Mouse (Mus musculus) cortical plate, adult 2 months (tissue): ENCODE measurements around the gene Cmip. TPM values are rescaled to one million over a fixed set of nuclear protein-coding genes. Genes with fewer than 3 reads are reported as not detected.

Source experiments
- H3K27ac ChIP-seq: fragments of 200-500 bp; 2 replicates; pipeline ENCODE4 v1.5.1; 2012; ENCODE audit warnings: low read length, control low read depth, inconsistent platforms; ENCODE audit not compliant: insufficient read depth
- H3K4me1 ChIP-seq: fragments of 200-500 bp; 2 replicates; pipeline ENCODE4 v1.6.1; 2011; ENCODE audit warnings: low read length; ENCODE audit not compliant: control insufficient read depth, insufficient read depth
- H3K4me3 ChIP-seq: fragments of 200-500 bp; 2 replicates; pipeline ENCODE4 v1.5.1; 2011; ENCODE audit warnings: mild to moderate bottlenecking, low read length, control low read depth; ENCODE audit not compliant: insufficient read depth
- CTCF ChIP-seq: fragments of 200-500 bp; IDR thresholded peaks from 2 replicates; pipeline ENCODE4 v1.5.1; 2011; ENCODE audit warnings: mild to moderate bottlenecking, control low read depth, low read length; ENCODE audit not compliant: insufficient read depth; ENCODE audit errors: extremely low read depth
- POLR2A ChIP-seq: fragments of 200-500 bp; IDR thresholded peaks from 2 replicates; pipeline ENCODE4 v1.6.1; 2011; ENCODE audit warnings: mild to moderate bottlenecking, low read length, control low read depth; ENCODE audit not compliant: insufficient read depth; ENCODE audit errors: extremely low read depth
- polyA plus RNA-seq: library from polyadenylated mRNA; depleted of rRNA; stranded (reverse); fragments of >200 nt; gene quantifications from 2 replicates; pipeline ENCODE4 v1.2.3, GENCODE M21; 2012

Gene Cmip
- polyA plus RNA-seq, 1 experiment = 128 TPM

DNA sequence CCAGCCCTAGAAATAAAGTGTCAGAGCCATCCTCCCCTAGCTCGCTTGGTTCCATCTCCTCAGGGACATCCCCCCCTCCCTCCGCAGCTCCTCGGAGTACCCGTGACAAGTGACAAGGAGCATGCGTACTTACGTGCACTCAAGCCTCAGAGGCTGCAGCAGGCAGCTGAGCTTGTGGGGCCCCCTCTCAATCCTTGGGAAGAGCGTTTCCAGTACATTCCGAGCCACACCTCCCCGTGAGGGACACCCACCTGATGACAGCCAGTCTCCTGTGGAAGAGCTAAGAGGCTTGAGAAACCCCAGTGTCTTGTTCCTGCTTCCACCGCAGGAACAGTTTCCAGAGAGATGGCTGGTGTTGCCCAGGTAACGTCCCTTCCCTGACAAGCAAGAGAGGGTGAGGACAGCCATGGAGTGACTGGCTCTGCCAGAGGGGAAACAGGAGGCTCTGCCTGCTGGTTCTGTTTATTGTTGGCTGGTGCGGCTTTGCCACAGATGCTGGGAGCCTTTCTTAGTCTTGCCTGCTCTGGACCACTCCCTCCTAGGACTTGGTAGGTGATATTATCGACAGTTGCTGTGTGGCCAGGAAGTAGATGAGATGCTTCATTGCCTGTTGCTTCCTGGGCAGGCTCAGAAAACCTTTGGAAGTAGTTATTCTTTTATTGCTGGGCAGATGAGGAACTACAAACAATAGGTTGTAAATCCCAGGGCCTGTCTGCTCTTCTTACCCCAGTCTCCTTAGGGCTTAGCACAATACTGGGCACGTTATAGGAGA is 147.0 kb downstream of the Cmip start:
- Histone ChIP-seq H3K4me3 (no peak overlapping the region), H3K4me1 (peaks cover 21% of the 10 kb centered on the region), H3K27ac (peak overlapping the region; percentile 30; the same call in 1 of the 2 replicates)
- TF ChIP-seq CTCF (no peak), POLR2A (no peak)

DNA sequence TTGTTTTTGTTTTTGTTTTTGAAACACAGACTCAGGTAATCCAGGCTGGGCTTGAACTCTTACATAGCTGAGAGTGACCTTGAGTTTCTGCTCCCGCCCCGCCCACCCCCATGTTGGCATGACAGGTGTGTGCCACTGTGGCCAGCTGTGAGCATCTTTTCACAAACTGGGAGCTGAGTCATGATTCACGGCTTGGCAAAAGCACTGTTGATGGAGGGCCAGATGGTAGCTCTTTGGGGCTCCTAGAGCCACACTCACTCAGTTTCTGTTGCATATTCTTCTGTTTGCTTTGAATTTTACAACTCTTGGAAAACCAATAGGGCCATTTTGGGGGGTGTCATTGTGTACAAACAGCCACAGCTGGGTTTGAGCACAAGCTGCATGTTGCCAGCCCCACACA is 149.2 kb downstream of the Cmip start:
- peaks cover 18% of the 10 kb centered on the region for H3K4me1 ChIP-seq
- no peak overlapping the region for H3K27ac ChIP-seq
- no peak overlapping the region for H3K4me3 ChIP-seq
- no peak for TF ChIP-seq CTCF
- TF ChIP-seq POLR2A = no peak

DNA sequence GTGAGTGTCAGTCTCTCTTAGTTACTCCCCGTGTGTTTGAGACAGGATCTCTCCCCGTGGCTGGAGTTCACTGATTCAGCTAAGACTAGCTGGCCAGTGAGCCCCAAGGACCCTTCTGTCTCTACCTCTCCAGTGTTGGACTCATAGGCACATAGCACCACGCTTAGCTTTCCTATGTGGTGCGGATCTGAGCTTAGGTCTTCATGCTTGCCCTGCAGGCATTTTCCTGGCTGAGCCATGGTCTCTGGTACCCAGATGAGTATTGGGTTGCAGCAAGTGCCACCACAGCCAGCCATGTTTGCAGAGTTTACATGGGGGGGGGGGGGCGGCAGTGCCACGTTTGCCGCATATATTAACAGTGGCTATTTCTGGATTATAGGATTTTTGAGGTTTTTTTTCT is 151.8 kb downstream of the Cmip start:
- Histone ChIP-seq H3K27ac (no peak overlapping the region), H3K4me3 (no peak overlapping the region), H3K4me1 (peaks cover 12% of the 10 kb centered on the region)
- TF ChIP-seq POLR2A = no peak
- no peak for TF ChIP-seq CTCF

DNA sequence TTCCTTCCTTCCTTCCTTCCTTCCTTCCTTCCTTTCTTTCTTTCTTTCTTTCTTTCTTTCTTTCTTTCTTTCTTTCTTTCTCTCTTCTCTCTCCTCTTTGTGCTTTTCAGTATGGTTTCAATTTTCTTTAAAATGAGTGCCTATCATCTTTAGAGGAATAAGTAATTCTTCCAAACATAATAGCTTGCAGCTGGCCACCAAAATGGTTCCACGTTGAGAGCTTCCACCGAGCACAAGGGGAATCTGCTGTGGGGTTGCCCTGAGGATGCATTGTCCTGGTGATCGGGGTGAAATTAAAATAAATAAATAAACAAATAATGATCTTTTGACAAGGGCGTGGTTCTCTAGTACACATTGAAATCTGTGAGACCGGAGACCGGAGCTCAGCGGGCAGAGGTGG is 152.2 kb downstream of the Cmip start:
- no peak overlapping the region for H3K4me3 ChIP-seq
- no peak overlapping the region for H3K27ac ChIP-seq
- TF ChIP-seq POLR2A = no peak
- TF ChIP-seq CTCF = no peak
- peaks cover 10% of the 10 kb centered on the region for H3K4me1 ChIP-seq

DNA sequence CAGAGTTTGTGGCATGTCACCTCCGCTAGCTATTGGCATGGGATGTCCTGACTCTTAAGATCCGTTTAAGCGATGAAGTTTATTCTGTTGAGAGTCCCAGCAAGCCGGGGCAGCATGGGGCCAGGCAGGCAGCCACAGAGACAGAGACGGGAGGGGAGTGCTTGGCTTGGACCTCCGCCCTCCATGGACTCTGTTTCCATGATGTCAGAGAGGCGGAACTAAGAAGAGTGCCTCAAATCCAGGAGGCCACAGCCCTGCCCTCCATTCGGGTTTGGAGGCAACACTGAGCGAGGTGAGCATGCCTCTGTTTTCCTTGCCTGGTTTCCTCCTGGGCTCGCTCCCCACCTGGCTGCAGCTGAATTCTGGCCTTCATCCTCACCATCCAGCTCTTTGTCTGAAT is 153.5 kb downstream of the Cmip start:
- H3K4me3 ChIP-seq = no peak overlapping the region
- TF ChIP-seq POLR2A (no peak), CTCF (no peak)
- peaks cover 9% of the 10 kb centered on the region for H3K4me1 ChIP-seq
- no peak overlapping the region for H3K27ac ChIP-seq

DNA sequence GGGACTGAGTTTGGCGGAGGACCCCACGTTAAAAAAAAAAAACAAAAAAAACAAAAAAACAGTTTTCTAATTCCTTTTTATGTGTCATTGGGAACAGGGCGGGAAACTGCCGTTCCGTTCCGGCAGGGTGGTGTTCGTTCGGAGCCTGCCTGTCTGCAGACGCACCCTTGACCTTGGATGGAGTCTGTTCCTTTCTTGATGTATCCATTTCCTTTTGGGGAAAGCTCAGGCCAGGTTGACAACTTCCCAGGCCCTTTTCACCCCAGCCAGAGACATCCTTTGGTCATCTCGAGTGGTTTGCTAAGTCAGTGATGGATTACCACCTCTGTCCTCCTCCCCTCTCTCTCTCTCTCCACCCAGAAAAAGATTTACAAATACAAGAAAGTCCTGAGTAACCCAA is 154.0 kb downstream of the Cmip start:
- TF ChIP-seq CTCF = no peak
- TF ChIP-seq POLR2A = no peak
- Histone ChIP-seq H3K4me1 (peaks cover 9% of the 10 kb centered on the region), H3K4me3 (no peak overlapping the region), H3K27ac (no peak overlapping the region)

GRCm38 (mm10) chr8:117412232-117412631 is 155.4 kb downstream of the Cmip start:
- TF ChIP-seq CTCF = no peak
- Histone ChIP-seq H3K4me1 (peaks cover 8% of the 10 kb centered on the region), H3K27ac (no peak overlapping the region), H3K4me3 (no peak overlapping the region)

GRCm38 (mm10) chr8:117417830-117418229 is 161.0 kb downstream of the Cmip start:
- TF ChIP-seq CTCF (no peak), POLR2A (no peak)
- Histone ChIP-seq H3K27ac (no peak overlapping the region), H3K4me3 (no peak overlapping the region), H3K4me1 (peaks cover 12% of the 10 kb centered on the region)

GRCm38 (mm10) chr8:117420841-117421534 is 164.1 kb downstream of the Cmip start:
- Histone ChIP-seq H3K27ac (no peak overlapping the region), H3K4me3 (no peak overlapping the region)
- TF ChIP-seq POLR2A = no peak
- TF ChIP-seq CTCF = no peak

DNA sequence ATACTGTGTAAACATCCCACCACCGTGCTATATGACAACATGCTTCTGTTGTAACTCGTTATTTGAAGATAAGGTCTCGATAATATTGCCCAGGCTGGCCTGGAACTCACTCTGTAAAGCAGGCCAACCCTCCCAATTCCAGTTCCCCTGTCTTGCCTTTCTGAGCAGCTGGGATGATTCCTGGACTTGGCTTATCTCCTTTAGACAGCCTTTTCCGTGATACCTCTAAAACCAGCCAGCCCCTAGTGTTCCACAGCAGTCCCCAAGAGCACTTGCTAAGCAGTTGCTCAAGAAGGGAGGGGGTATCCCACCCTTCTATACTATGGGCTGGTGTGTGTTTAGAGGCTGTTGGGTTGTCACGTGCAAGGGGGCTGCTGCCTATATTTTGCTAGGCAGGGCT is 165.0 kb downstream of the Cmip start:
- Histone ChIP-seq H3K4me1 (peaks cover 16% of the 10 kb centered on the region), H3K4me3 (no peak overlapping the region), H3K27ac (peak overlapping the region; percentile 10)
- no peak for TF ChIP-seq POLR2A
- no peak for TF ChIP-seq CTCF

More at GRCm38 (mm10) chr8:117420841-117421534, 164.1 kb downstream of the Cmip start:
- peaks cover 16% of the 10 kb centered on the region for H3K4me1 ChIP-seq

GRCm38 (mm10) chr8:117422343-117422742 is 165.5 kb downstream of the Cmip start:
- peak overlapping the region; percentile 10 for H3K27ac ChIP-seq

More at GRCm38 (mm10) chr8:117422343-117422742, 165.5 kb downstream of the Cmip start:
- Histone ChIP-seq H3K4me3 (no peak overlapping the region), H3K4me1 (peaks cover 16% of the 10 kb centered on the region)
- TF ChIP-seq POLR2A = no peak
- TF ChIP-seq CTCF = no peak
